Comparison of ENCODE assay signal across 7 mouse cellular contexts in the genomic region with DNA sequence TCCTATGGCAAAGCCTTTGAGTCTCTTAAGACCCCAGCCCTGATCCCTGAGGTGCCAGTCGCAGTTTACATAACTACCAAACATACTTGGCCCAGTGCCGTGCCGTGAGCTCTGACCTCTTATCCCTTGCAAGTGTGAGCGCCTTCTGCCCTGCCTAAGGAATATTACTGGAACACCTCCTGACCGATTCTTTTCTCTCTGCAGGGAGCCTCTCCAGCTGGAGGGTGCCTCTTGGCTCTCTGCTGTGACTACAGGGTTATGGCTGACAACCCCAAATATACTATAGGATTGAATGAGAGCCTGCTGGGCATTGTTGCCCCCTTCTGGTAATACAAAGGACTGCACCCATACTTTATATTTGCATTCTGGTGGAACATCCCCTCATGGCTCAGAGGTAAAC. TPM values are rescaled to one million over a fixed set of nuclear protein-coding genes. Genes with fewer than 3 reads are reported as not detected.
A peak's percentile ranks its signal among the peaks of the same experiment; 100 is the strongest.
DNase-seq lines count a peak whose midpoint lies in the region; ATAC-seq and TF ChIP-seq lines count a peak whose summit lies in the region.

No protein-coding gene starts in this region.

- H3K4me1 ChIP-seq in thymus, adult 2 months (replicated peaks; ENCODE audit: control insufficient read depth, insufficient read depth, low read length), result 0 out of 2 replicates have a peak, but pooled peaks cover 2% of the 10 kb centered on the region
- no peaks in the 10 kb centered on the region for H3K4me1 ChIP-seq in limb, embryonic 13.5 days

- no peaks in the 10 kb centered on the region for H3K27me3 ChIP-seq in thymus, adult 2 months (ENCODE audit: control insufficient read depth, insufficient read depth, low read length)
- H3K27me3 ChIP-seq in limb, embryonic 13.5 days, result no peaks in the 10 kb centered on the region

- ATAC-seq in limb, embryonic 13.5 days (ENCODE audit: low FRiP score, low read depth), result peak; percentile 54

- H3K9me3 ChIP-seq in limb, embryonic 13.5 days, result no peaks in the 10 kb centered on the region

- no peak overlapping the region for H3K4me2 ChIP-seq in limb, embryonic 13.5 days (replicated peaks)

- no peak for TF ChIP-seq CTCF in thymus, adult 2 months (IDR thresholded peaks at IDR 0.05; ENCODE audit: borderline replicate concordance, control insufficient read depth, extremely low read depth, insufficient read depth, low read length, poor library complexity)

- WGBS in thymus, adult 2 months, result 88% methylated on average over 5 of the region's 5 CpGs
- 75% methylated on average over 5 of the region's 5 CpGs for WGBS in limb, embryonic 13.5 days

- no peak overlapping the region for H3K27ac ChIP-seq in thymus, adult 2 months (ENCODE audit: control insufficient read depth, insufficient read depth, low read length)
- no peak overlapping the region for H3K27ac ChIP-seq in limb, embryonic 13.5 days

- peak; percentile 49 for DNase-seq in thymus, adult 2 months
- no peak for DNase-seq in thymus, postnatal 36 days
- DNase-seq in c-Kit-positive CD71-positive TER-119-positive erythroid progenitor cells, embryonic 14.5 days (ENCODE audit: low spot score), result peak; percentile 61
- DNase-seq in forelimb bud, embryonic 11.5 days (ENCODE audit: low read depth, low spot score), result peak; percentile 49
- DNase-seq in naive thymus-derived CD4-positive, alpha-beta T cell, adult 2 months (ENCODE audit: low read depth), result peak; percentile 79
- DNase-seq in urinary bladder, postnatal 4 days (ENCODE audit: low spot score in 2 of 2), result no peak

- H3K36me3 ChIP-seq in thymus, adult 2 months (ENCODE audit: control insufficient read depth, insufficient read depth, low read length), result 0 out of 2 replicates have a peak, but pooled peaks cover 3% of the 10 kb centered on the region
- peaks cover 78% of the 10 kb centered on the region for H3K36me3 ChIP-seq in limb, embryonic 13.5 days

- H3K9ac ChIP-seq in limb, embryonic 13.5 days, result no peak overlapping the region

- no peak for TF ChIP-seq POLR2A in thymus, adult 2 months (IDR thresholded peaks at IDR 0.05; ENCODE audit: control insufficient read depth, extremely low read depth, insufficient read depth, low read length, poor library complexity)

- H3K4me3 ChIP-seq in thymus, adult 2 months (ENCODE audit: control insufficient read depth, insufficient read depth, low read length), result no peak overlapping the region
- no peak overlapping the region for H3K4me3 ChIP-seq in limb, embryonic 13.5 days

RNA-seq across cellular contexts. Expression of gene Dnase1l2, which starts 5.9 kb away (rescaled TPM):
- 11.3 and 18.2 TPM in 2 replicates for polyA plus RNA-seq in thymus, adult 2 months (2012; rRNA removed)
- polyA plus RNA-seq in limb, embryonic 13.5 days (2015; fragmentation: Nextera tagmentation; extraction: Ambion mirVana), result 2.7 and 3.9 TPM in 2 replicates

RNA-seq across cellular contexts. Expression of gene Eci1, which starts 10.6 kb away (rescaled TPM):
- polyA plus RNA-seq in thymus, adult 2 months (2012; rRNA removed), result 41.6 and 57.0 TPM in 2 replicates
- polyA plus RNA-seq in limb, embryonic 13.5 days (2015; fragmentation: Nextera tagmentation; extraction: Ambion mirVana), result 85.0 and 87.3 TPM in 2 replicates

RNA-seq across cellular contexts. Expression of gene Rnps1, which starts 22.7 kb away (rescaled TPM):
- polyA plus RNA-seq in thymus, adult 2 months (2012; rRNA removed), result 241 and 251 TPM in 2 replicates
- 322 TPM in 2 replicates for polyA plus RNA-seq in limb, embryonic 13.5 days (2015; fragmentation: Nextera tagmentation; extraction: Ambion mirVana)

RNA-seq across cellular contexts. Expression of gene E4f1, which starts 33.1 kb away (rescaled TPM):
- polyA plus RNA-seq in thymus, adult 2 months (2012; rRNA removed), result 166 and 188 TPM in 2 replicates
- polyA plus RNA-seq in limb, embryonic 13.5 days (2015; fragmentation: Nextera tagmentation; extraction: Ambion mirVana), result 38.3 and 45.7 TPM in 2 replicates

RNA-seq across cellular contexts. Expression of gene Pgp, which starts 33.2 kb away (rescaled TPM):
- polyA plus RNA-seq in thymus, adult 2 months (2012; rRNA removed), result 58.8 and 65.4 TPM in 2 replicates
- 50.2 and 51.3 TPM in 2 replicates for polyA plus RNA-seq in limb, embryonic 13.5 days (2015; fragmentation: Nextera tagmentation; extraction: Ambion mirVana)

Comparison
In these comparisons a context has a peak if more than half of its experiments do, and no peak if none do; other contexts are left out.
1. DNase-seq: peak in thymus, adult 2 months (single experiment), c-Kit-positive CD71-positive TER-119-positive erythroid progenitor cells, embryonic 14.5 days (single experiment), forelimb bud, embryonic 11.5 days (single experiment) and naive thymus-derived CD4-positive, alpha-beta T cell, adult 2 months (single experiment); none in thymus, postnatal 36 days (0 of 2) and urinary bladder, postnatal 4 days (0 of 2).